Mouse (Mus musculus) limb, embryonic 12.5 days (tissue): ENCODE data around the gene Mcts2. TPM values are rescaled to one million over a fixed set of nuclear protein-coding genes. Genes with fewer than 3 reads are reported as not detected.

Experiments used
- polyA plus RNA-seq: library from polyadenylated mRNA; unstranded; fragments of >200 nt; fragmentation: Nextera tagmentation; extraction: Ambion mirVana; gene quantifications from 2 replicates; pipeline ENCODE4 v1.2.1, GENCODE M21; 2016

Mcts2 gene
- polyA plus RNA-seq, 1 experiment from 2014 or later, result 39.2 TPM

Other genes starting within 250 kb of the Mcts2 start
- gene Defb23, start 222.4 kb upstream of the Mcts2 start, polyA plus RNA-seq, result not detected in 2 replicates
- not detected in 2 replicates for gene Defb20, start 210.0 kb upstream of the Mcts2 start, polyA plus RNA-seq
- not detected in 2 replicates for gene Defb22, start 196.9 kb upstream of the Mcts2 start, polyA plus RNA-seq
- gene Defb26, start 175.3 kb upstream of the Mcts2 start, polyA plus RNA-seq, result not detected in 2 replicates
- not detected in 2 replicates for gene Defb28, start 168.8 kb upstream of the Mcts2 start, polyA plus RNA-seq
- gene Defb29, start 146.9 kb upstream of the Mcts2 start, polyA plus RNA-seq, result not detected in 2 replicates
- not detected in 2 replicates for gene Gm17416, start 117.7 kb upstream of the Mcts2 start, polyA plus RNA-seq
- gene Defb21, start 114.3 kb upstream of the Mcts2 start, polyA plus RNA-seq, result not detected in 2 replicates
- gene Defb19, start 106.7 kb upstream of the Mcts2 start, polyA plus RNA-seq, result not detected in 2 replicates
- gene Defb45, start 87.6 kb upstream of the Mcts2 start, polyA plus RNA-seq, result not detected in 2 replicates
- not detected in 2 replicates for gene Defb36, start 82.7 kb upstream of the Mcts2 start, polyA plus RNA-seq
- gene Defb25, start 64.0 kb upstream of the Mcts2 start, polyA plus RNA-seq, result not detected in 2 replicates
- 0.87 and 1.1 TPM in 2 replicates for gene Rem1, start 60.1 kb upstream of the Mcts2 start, polyA plus RNA-seq
- 129 and 135 TPM in 2 replicates for gene H13, start 17.6 kb upstream of the Mcts2 start, polyA plus RNA-seq
- gene Id1, start 49.2 kb downstream of the Mcts2 start, polyA plus RNA-seq, result 299 and 330 TPM in 2 replicates
- gene Cox4i2, start 67.1 kb downstream of the Mcts2 start, polyA plus RNA-seq, result 29.9 and 30.6 TPM in 2 replicates
- 107 and 110 TPM in 2 replicates for gene Bcl2l1, start 144.7 kb downstream of the Mcts2 start, polyA plus RNA-seq
- 110 and 114 TPM in 2 replicates for gene Tpx2, start 160.9 kb downstream of the Mcts2 start, polyA plus RNA-seq
- gene Mylk2, start 224.3 kb downstream of the Mcts2 start, polyA plus RNA-seq, result not detected in 2 replicates
- gene Foxs1, start 246.2 kb downstream of the Mcts2 start, polyA plus RNA-seq, result 0.27 TPM in 1 of 2 replicates, not detected in the other